Mouse (Mus musculus): ENCODE measurements around the gene Foxp1.

Gene Foxp1

DNA sequence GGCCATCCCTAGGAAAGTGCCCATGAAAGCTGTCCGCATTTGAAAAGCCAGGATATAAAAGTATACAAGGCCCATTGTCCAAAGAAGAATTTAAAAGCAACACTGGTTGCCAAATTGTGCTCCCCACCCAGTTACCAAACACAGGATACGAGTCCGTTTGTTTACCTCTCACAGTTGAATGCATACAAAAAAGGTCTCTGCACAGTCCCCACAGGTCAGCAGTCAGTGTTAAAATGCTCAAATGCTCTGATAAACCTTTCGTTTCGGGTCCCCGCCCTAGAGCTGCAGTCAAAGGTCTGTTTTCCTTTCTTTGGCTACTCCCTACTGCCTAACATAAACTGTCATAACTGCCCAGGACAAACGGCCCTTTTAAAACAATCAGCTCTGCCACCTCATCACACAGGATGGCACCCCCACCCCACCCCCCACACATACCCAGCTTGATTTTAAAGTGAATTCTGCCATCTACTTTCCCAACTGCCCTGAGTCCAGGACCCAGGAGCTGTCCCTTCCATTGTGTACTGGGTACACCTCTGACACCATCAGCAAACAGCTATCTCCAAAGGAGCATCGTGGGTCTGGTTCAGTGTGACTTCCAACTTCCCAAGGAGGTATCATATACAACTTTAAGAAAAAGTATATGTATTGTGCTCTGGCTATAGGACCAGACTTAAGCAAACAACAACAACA is 510.5 kb downstream of the Foxp1 start:
- peaks cover 41% of the 10 kb centered on the region for H3K36me3 ChIP-seq (ENCODE audit: control insufficient read depth, insufficient read depth, low read length, poor library complexity, severe bottlenecking)
- no peak for DNase-seq (ENCODE audit: low read depth, low spot score)
- H3K27me3 ChIP-seq (ENCODE audit: control insufficient read depth, insufficient read depth, low read length, poor library complexity, severe bottlenecking), result no peaks in the 10 kb centered on the region

DNA sequence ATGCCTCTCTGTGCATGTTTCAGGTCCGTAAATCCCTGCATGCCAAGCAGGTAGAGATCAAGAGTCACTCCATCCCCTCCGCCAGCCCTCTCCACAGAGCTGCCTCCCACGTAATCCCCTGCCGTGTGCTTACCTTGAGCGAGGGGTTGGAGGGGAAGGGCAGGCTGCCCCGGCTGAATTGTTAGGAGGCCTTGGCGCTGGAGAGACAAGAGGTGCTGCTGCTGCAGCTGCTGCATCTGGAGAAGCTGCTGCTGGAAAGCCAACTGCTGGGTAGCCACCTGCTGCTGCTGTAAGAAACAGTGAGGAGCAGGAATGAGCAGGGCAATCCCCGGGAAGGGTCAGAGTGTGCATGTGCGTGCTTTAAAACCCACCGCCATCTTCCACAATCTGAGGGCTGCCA is 512.8 kb downstream of the Foxp1 start:
- DNase-seq (ENCODE audit: low read depth, low spot score), result no peak
- Histone ChIP-seq H3K36me3 (ENCODE audit: control insufficient read depth, insufficient read depth, low read length, poor library complexity, severe bottlenecking) (peaks cover 43% of the 10 kb centered on the region), H3K27me3 (ENCODE audit: control insufficient read depth, insufficient read depth, low read length, poor library complexity, severe bottlenecking) (no peaks in the 10 kb centered on the region)

- Histone ChIP-seq H3K27me3 (ENCODE audit: control insufficient read depth, insufficient read depth, low read length, poor library complexity, severe bottlenecking) (no peaks in the 10 kb centered on the region), H3K36me3 (ENCODE audit: control insufficient read depth, insufficient read depth, low read length, poor library complexity, severe bottlenecking) (peaks cover 36% of the 10 kb centered on the region)
- peak; percentile 41 for DNase-seq (ENCODE audit: low read depth, low spot score)
Observed at GRCm38 (mm10) chr6:99008565-99008964, 514.0 kb downstream of the Foxp1 start.

DNA sequence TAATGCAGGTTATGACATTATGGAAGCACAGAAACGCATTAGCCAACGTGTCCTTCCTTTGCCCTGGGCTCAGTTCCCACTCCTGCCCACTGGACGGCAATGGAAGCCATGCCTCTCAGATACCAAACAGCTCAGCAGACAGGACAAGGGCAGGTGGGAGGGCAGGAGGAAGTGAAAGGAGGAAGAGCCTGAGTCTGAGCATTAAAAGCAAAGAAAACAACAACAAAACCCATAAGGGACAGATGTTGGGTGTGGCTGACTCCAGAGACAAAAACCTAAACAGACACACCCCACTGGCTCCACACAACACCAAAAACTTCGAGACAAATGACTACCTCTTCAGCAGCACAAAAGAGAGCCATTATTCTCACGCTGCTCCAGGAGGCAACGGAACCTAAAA is 515.0 kb downstream of the Foxp1 start:
- no peaks in the 10 kb centered on the region for H3K27me3 ChIP-seq (ENCODE audit: control insufficient read depth, insufficient read depth, low read length, poor library complexity, severe bottlenecking)
- peaks cover 37% of the 10 kb centered on the region for H3K36me3 ChIP-seq (ENCODE audit: control insufficient read depth, insufficient read depth, low read length, poor library complexity, severe bottlenecking)
- DNase-seq (ENCODE audit: low read depth, low spot score), result peak; percentile 85

DNA sequence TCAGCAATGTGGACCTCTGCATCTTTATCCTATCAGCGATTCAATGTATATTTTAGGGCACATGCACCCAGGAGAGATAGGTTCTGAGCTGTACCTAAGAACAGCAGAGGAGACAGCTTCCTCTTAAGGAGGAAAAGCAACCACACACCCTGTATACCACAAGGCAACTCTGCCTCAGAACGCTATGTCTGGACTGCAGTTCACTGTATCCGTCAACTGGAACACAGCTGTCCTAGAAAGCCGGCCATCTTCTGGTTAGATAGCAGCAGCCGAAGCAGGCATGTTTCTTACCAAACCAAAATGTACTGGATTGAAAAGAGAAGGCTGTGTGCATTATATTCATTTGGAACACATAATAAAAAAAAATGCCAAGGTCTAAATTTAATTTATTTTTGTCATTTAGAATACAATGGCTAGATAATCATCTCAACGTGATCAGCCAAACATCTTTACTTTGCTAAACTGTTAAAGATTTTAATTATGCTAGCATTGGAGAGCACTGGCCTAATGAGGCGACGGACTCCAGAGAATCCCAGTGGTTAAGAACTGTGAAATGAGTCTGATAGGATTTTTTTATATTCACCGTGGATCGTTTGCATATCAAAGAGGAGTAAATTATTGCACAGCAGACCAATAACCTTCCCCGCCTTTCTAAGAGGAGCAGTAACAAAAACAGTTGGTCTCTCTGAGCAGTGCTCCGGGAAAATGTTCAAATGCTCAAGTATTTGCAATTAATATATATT is 518.1 kb downstream of the Foxp1 start:
- H3K27me3 ChIP-seq (ENCODE audit: control insufficient read depth, insufficient read depth, low read length, poor library complexity, severe bottlenecking), result no peaks in the 10 kb centered on the region
- DNase-seq (ENCODE audit: low read depth, low spot score), result no peak
- H3K36me3 ChIP-seq (ENCODE audit: control insufficient read depth, insufficient read depth, low read length, poor library complexity, severe bottlenecking), result peaks cover 38% of the 10 kb centered on the region

DNA sequence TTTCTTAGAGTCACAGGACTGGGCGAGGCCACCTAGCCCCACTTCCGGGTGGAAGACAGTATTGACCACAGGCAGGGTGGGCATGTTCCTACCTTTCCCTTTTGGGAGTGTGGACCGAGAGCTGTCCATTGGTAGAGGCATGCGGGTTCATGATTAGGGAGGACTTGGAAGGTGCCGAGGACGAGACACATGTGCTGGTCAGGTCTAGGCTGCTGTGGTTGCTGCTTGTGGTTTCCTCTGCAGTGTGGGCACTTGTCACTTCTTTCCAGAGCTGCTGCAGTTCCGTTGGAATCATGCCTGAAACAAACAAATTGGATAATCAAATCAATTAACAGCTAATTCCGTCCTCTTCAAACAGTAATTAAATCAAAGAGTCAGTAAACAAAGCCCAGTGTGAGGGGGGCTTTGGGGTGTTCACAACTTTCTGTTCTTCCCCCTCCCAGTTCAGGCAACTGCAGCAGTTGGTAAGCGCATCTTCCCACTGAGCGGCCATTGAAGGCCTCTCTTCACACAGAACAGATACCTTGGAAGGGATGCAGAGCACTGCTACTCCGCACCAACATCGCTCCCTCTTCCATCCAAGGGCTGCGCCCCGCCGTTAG is 519.3 kb downstream of the Foxp1 start:
- H3K27me3 ChIP-seq (ENCODE audit: control insufficient read depth, insufficient read depth, low read length, poor library complexity, severe bottlenecking), result no peaks in the 10 kb centered on the region
- DNase-seq (ENCODE audit: low read depth, low spot score), result no peak
- H3K36me3 ChIP-seq (ENCODE audit: control insufficient read depth, insufficient read depth, low read length, poor library complexity, severe bottlenecking), result peaks cover 34% of the 10 kb centered on the region

DNA sequence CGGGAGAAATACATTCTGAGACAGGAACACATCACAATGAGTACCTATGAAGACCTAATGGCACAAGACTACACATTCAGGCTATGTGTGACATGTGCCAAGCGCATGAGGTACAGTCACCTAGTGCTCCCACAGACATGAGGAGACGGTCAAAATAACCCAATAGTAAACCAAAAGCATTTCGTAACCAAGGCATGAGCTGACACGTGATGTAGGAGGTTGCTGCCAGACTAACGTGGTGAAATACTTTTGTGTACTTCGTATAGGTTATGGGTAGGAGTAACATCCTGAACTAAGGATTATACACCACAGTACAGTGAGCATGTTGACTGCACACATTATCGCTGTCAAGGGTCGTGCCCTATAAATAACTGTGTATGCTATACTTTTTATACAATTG is 520.9 kb downstream of the Foxp1 start:
- peaks cover 32% of the 10 kb centered on the region for H3K36me3 ChIP-seq (ENCODE audit: control insufficient read depth, insufficient read depth, low read length, poor library complexity, severe bottlenecking)
- no peaks in the 10 kb centered on the region for H3K27me3 ChIP-seq (ENCODE audit: control insufficient read depth, insufficient read depth, low read length, poor library complexity, severe bottlenecking)
- no peak for DNase-seq (ENCODE audit: low read depth, low spot score)

DNA sequence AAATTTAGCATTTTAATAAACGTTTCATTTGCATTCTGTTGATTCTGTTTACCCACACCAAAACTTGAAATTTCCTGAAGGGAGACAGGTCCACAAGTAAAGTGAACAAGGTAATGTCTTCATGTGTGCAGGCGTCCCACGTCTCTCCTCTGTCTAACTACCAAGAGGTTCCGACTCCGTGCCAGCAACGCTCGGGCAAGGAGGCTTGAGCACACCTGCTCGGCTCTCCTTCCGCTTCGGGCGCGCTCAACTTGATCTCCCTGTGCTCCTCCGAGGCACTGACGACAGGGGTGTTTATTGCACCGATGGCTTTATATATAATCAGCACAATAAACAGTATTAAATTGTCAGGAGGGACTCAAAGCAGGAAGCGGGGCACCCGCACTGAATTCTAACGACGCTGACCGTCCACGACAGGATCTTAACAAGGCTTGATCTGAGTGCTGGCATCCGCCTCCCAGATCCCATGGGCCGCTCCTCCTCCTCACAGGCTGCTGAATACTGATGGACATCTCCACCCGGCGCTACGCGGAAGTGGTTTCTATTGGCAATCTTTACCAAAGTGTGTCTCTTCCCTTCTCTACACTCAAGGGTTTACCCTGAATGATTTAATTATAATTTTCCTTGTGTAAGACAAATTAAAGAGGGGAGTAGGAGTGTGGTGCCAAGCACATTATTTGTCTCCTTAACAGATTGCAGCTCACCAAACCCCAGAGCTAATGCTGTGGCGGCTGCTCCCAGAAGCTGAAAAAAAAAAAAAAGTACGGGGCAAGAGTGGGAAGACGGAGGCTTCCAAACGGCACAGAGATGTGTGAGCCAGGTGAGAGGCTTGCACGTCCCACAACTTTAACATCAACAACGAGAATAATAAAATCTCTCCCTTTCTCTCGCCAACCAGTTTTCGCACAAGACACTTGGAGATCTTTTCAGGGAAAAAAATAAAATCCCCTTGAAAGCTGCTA is 523.3 kb downstream of the Foxp1 start:
- Histone ChIP-seq H3K36me3 (ENCODE audit: control insufficient read depth, insufficient read depth, low read length, poor library complexity, severe bottlenecking) (peaks cover 26% of the 10 kb centered on the region), H3K27me3 (ENCODE audit: control insufficient read depth, insufficient read depth, low read length, poor library complexity, severe bottlenecking) (no peaks in the 10 kb centered on the region)
- no peak for DNase-seq (ENCODE audit: low read depth, low spot score)

DNA sequence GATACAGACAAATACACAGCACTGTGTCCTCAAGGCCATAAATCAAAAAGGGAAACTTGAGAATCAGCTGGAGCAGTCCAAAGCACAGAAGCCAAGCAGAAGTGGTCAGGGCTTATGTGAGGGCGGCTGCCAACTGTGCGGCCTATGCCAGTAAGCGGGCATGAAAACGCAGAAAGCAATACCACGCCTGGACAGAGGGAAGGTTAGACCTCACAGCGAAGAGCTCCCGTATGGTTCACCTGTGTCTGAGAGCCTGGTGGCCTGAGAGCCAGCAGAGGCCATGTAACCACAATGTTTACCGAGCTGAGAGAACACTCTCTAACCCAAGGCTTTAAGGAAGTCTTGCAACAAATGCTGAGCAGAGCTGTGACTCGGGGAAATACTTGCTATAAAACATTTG is 524.8 kb downstream of the Foxp1 start:
- H3K27me3 ChIP-seq (ENCODE audit: control insufficient read depth, insufficient read depth, low read length, poor library complexity, severe bottlenecking), result no peaks in the 10 kb centered on the region
- peak; percentile 44 for DNase-seq (ENCODE audit: low read depth, low spot score)

DNA sequence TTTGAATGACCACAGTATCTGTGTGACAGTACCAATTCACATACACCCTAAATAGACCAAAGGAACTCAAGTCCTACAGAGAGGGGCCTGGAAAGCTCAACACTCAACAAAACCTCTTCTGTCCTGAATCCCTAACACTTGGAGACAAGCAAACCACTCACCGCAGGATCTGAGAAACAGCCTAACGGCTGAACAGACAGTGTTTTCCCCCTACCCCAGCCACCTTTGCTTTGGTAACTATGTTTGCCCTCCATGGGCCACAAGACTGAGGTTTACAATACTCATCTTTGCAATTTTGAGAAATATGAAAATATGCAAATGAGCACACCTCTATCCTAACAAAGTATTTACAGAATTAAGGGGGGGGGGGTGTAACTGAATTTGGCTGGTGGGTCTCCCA is 525.7 kb downstream of the Foxp1 start:
- DNase-seq (ENCODE audit: low read depth, low spot score), result no peak
- H3K36me3 ChIP-seq (ENCODE audit: control insufficient read depth, insufficient read depth, low read length, poor library complexity, severe bottlenecking), result peaks cover 14% of the 10 kb centered on the region; the same call in 1 of the 2 replicates
- H3K27me3 ChIP-seq (ENCODE audit: control insufficient read depth, insufficient read depth, low read length, poor library complexity, severe bottlenecking), result no peaks in the 10 kb centered on the region

More for the DNA sequence above, 524.8 kb downstream of the Foxp1 start:
- peaks cover 21% of the 10 kb centered on the region for H3K36me3 ChIP-seq (ENCODE audit: control insufficient read depth, insufficient read depth, low read length, poor library complexity, severe bottlenecking)

- Histone ChIP-seq H3K36me3 (ENCODE audit: control insufficient read depth, insufficient read depth, low read length, poor library complexity, severe bottlenecking) (peaks cover 14% of the 10 kb centered on the region; the same call in 1 of the 2 replicates), H3K27me3 (ENCODE audit: control insufficient read depth, insufficient read depth, low read length, poor library complexity, severe bottlenecking) (no peaks in the 10 kb centered on the region)
- no peak for DNase-seq (ENCODE audit: low read depth, low spot score)
Observed at GRCm38 (mm10) chr6:98996346-98996745, 526.2 kb downstream of the Foxp1 start.

DNA sequence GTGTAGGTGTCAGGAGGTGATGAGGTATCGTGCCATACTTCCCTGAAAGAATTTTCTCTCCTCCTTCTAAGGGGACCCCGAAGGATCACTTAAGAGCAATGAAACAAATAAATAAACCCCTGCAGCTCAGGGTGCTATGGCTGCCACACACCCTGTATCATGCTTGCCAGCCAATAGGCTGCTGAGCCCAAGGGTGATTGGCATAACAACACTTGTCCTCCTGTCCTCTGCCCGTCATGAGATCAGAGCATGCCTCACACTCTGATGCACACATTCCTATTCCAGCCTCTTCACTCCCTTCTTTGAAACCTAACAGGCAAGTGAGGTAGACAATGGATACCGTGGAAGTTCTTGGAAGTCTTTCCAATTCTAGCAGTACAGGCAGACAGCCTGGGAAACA is 526.8 kb downstream of the Foxp1 start:
- DNase-seq (ENCODE audit: low read depth, low spot score), result no peak
- H3K27me3 ChIP-seq (ENCODE audit: control insufficient read depth, insufficient read depth, low read length, poor library complexity, severe bottlenecking), result no peaks in the 10 kb centered on the region
- peaks cover 17% of the 10 kb centered on the region for H3K36me3 ChIP-seq (ENCODE audit: control insufficient read depth, insufficient read depth, low read length, poor library complexity, severe bottlenecking)

GRCm38 (mm10) chr6:98994902-98995301 is 527.6 kb downstream of the Foxp1 start:
- Histone ChIP-seq H3K36me3 (ENCODE audit: control insufficient read depth, insufficient read depth, low read length, poor library complexity, severe bottlenecking) (peaks cover 17% of the 10 kb centered on the region), H3K27me3 (ENCODE audit: control insufficient read depth, insufficient read depth, low read length, poor library complexity, severe bottlenecking) (no peaks in the 10 kb centered on the region)
- peak; percentile 78 for DNase-seq (ENCODE audit: low read depth, low spot score)

- Histone ChIP-seq H3K27me3 (ENCODE audit: control insufficient read depth, insufficient read depth, low read length, poor library complexity, severe bottlenecking) (no peaks in the 10 kb centered on the region), H3K36me3 (ENCODE audit: control insufficient read depth, insufficient read depth, low read length, poor library complexity, severe bottlenecking) (peaks cover 10% of the 10 kb centered on the region)
- DNase-seq (ENCODE audit: low read depth, low spot score), result no peak
Observed at GRCm38 (mm10) chr6:98994104-98994787, 528.3 kb downstream of the Foxp1 start.

Data from splenic B cell, adult 2 months (primary cell).